ENCODE assay signal across 14 mouse cellular contexts in genomic region chr10:75105687-75106086, GRCm38 (mm10). TPM values are rescaled to one million over a fixed set of nuclear protein-coding genes. Genes with fewer than 3 reads are reported as not detected.
DNase-seq lines count a peak whose midpoint lies in the region; ATAC-seq lines count a peak whose summit lies in the region.
"Had no signal": no experiment of that assay in that cellular context is flagged by ENCODE, and none has a peak within 500 bp of the region (broad histone marks: within the 10 kb centered on the region; RNA-seq: fewer than 3 reads in every experiment).

No protein-coding gene starts in this region.

- H3K27me3 ChIP-seq in heart, embryonic 13.5 days (replicated peaks), result peaks cover 28% of the 10 kb centered on the region
- no peaks in the 10 kb centered on the region for H3K27me3 ChIP-seq in stomach, embryonic 16.5 days (ENCODE audit: control insufficient read depth, insufficient read depth, low read length)
- H3K27me3 ChIP-seq in kidney, embryonic 14.5 days (ENCODE audit: control insufficient read depth, insufficient read depth, low read length), result no peaks in the 10 kb centered on the region
- H3K27me3 ChIP-seq: limb, embryonic 13.5 days; neural tube, embryonic 13.5 days had no signal

- H3K36me3 ChIP-seq in heart, embryonic 13.5 days, result no peaks in the 10 kb centered on the region
- H3K36me3 ChIP-seq in stomach, embryonic 16.5 days (ENCODE audit: control insufficient read depth, insufficient read depth, low read length), result no peaks in the 10 kb centered on the region
- no peaks in the 10 kb centered on the region for H3K36me3 ChIP-seq in kidney, embryonic 14.5 days (ENCODE audit: control insufficient read depth, insufficient read depth, low read length)
- H3K36me3 ChIP-seq: limb, embryonic 13.5 days; neural tube, embryonic 13.5 days had no signal

- peak overlapping the region; percentile 29; the same call in 1 of the 2 replicates for H3K27ac ChIP-seq in heart, embryonic 13.5 days (replicated peaks)
- H3K27ac ChIP-seq in stomach, embryonic 16.5 days (ENCODE audit: low read length), result peak overlapping the region; percentile 5; the same call in 1 of the 2 replicates
- no peak overlapping the region for H3K27ac ChIP-seq in kidney, embryonic 14.5 days (ENCODE audit: low read depth, low read length)
- H3K27ac ChIP-seq: limb, embryonic 13.5 days; neural tube, embryonic 13.5 days had no signal

- no peak for ATAC-seq in heart, embryonic 13.5 days (ENCODE audit: extremely low read depth, insufficient number of reproducible peaks, low FRiP score, low TSS enrichment)
- no peak for ATAC-seq in stomach, embryonic 16.5 days (ENCODE audit: insufficient read depth, low FRiP score)
- no peak for ATAC-seq in kidney, embryonic 14.5 days (ENCODE audit: low FRiP score, low TSS enrichment)

- peaks cover 49% of the 10 kb centered on the region for H3K4me1 ChIP-seq in heart, embryonic 13.5 days
- peaks cover 36% of the 10 kb centered on the region for H3K4me1 ChIP-seq in stomach, embryonic 16.5 days (ENCODE audit: control insufficient read depth, insufficient read depth, low read length)
- peaks cover 6% of the 10 kb centered on the region for H3K4me1 ChIP-seq in kidney, embryonic 14.5 days (ENCODE audit: control insufficient read depth, insufficient read depth, low read length)

- WGBS in heart, embryonic 13.5 days, result 78% methylated on average over 5 of the region's 5 CpGs
- WGBS in stomach, embryonic 16.5 days, result 72% methylated on average over 5 of the region's 5 CpGs
- WGBS in kidney, embryonic 14.5 days, result 84% methylated on average over 5 of the region's 5 CpGs

- no peak overlapping the region for H3K4me3 ChIP-seq in heart, embryonic 13.5 days
- no peak overlapping the region for H3K4me3 ChIP-seq in stomach, embryonic 16.5 days (replicated peaks; ENCODE audit: low read length)
- H3K4me3 ChIP-seq in kidney, embryonic 14.5 days (ENCODE audit: low read length), result no peak overlapping the region
- H3K4me3 ChIP-seq: limb, embryonic 13.5 days; neural tube, embryonic 13.5 days had no signal

- H3K4me2 ChIP-seq in heart, embryonic 13.5 days, result no peak overlapping the region
- H3K4me2 ChIP-seq in stomach, embryonic 16.5 days (ENCODE audit: low read depth, low read length), result no peak overlapping the region
- H3K4me2 ChIP-seq in kidney, embryonic 14.5 days (replicated peaks; ENCODE audit: low read depth, low read length), result no peak overlapping the region
- H3K4me2 ChIP-seq: limb, embryonic 13.5 days; neural tube, embryonic 13.5 days had no signal

- no peaks in the 10 kb centered on the region for H3K9me3 ChIP-seq in heart, embryonic 13.5 days
- no peaks in the 10 kb centered on the region for H3K9me3 ChIP-seq in stomach, embryonic 16.5 days (replicated peaks; ENCODE audit: control insufficient read depth, low read length)
- H3K9me3 ChIP-seq in kidney, embryonic 14.5 days (ENCODE audit: control insufficient read depth, low read length), result no peaks in the 10 kb centered on the region
- H3K9me3 ChIP-seq: limb, embryonic 13.5 days; neural tube, embryonic 13.5 days had no signal

- DNase-seq in heart, postnatal 14 days, result no peak
- DNase-seq in thymus, postnatal 0 days (ENCODE audit: low spot score), result peak; percentile 18
- no peak for DNase-seq in thymus, postnatal 25 days
- peak; percentile 49 for DNase-seq in induced T-regulatory cell, adult 2 months (ENCODE audit: low read depth)
- DNase-seq in retina, postnatal 1 day, result no peak
- DNase-seq: adrenal gland, adult 8-10 months; cerebellum, adult 9-11 months; kidney, adult 18-20 months; midbrain, embryonic 14.5 days had no signal

- intact Hi-C loops in heart, postnatal 14 days (cut with DNase I), result no loop called here

- no peak overlapping the region for H3K9ac ChIP-seq in heart, embryonic 13.5 days
- H3K9ac ChIP-seq in stomach, embryonic 16.5 days (ENCODE audit: low read length), result no peak overlapping the region
- no peak overlapping the region for H3K9ac ChIP-seq in kidney, embryonic 14.5 days (ENCODE audit: low read depth, low read length)
- H3K9ac ChIP-seq: limb, embryonic 13.5 days; neural tube, embryonic 13.5 days had no signal

RNA-seq across cellular contexts. Expression of gene Bcr, which starts 45.3 kb away (rescaled TPM):
- polyA plus RNA-seq in heart, embryonic 13.5 days (2015; fragmentation: Nextera tagmentation; extraction: Ambion mirVana), result 14.3 and 15.4 TPM in 2 replicates
- 10 to 100 TPM; 11.6 to 12.3 TPM for total RNA-seq in heart, postnatal 14 days (2021)
- polyA plus RNA-seq in thymus, postnatal 0 days (2015; fragmentation: Nextera tagmentation; extraction: Ambion mirVana), result 4.0 and 5.6 TPM in 2 replicates
- polyA plus RNA-seq in stomach, embryonic 16.5 days (2015; fragmentation: Nextera tagmentation; extraction: Ambion mirVana), result 7.4 and 8.8 TPM in 2 replicates
- polyA plus RNA-seq in kidney, embryonic 14.5 days (2014; fragmentation: Nextera tagmentation; extraction: Ambion mirVana), result 9.2 and 10.0 TPM in 2 replicates

Comparison
In these comparisons a context has a peak if more than half of its experiments do, and no peak if none do; other contexts are left out.
1. DNase-seq: peak in thymus, postnatal 0 days (single experiment) and induced T-regulatory cell, adult 2 months (single experiment); none in heart, postnatal 14 days (0 of 2), thymus, postnatal 25 days (single experiment) and retina, postnatal 1 day (single experiment).